Mouse (Mus musculus) lung, adult 2 months (tissue): Measurements from ENCODE around the gene Crygd.

Experiments
- CTCF ChIP-seq: fragments of 200-500 bp; IDR thresholded peaks from 2 replicates; pipeline ENCODE4 v1.5.1; 2011; ENCODE audit warnings: mild to moderate bottlenecking, low read length, control low read depth; ENCODE audit not compliant: insufficient read depth
- POLR2A ChIP-seq: fragments of 200-500 bp; IDR thresholded peaks from 2 replicates; pipeline ENCODE4 v1.6.1; 2011; ENCODE audit warnings: low read depth, mild to moderate bottlenecking, control low read depth, low read length, borderline replicate concordance; ENCODE audit errors: extremely low read depth

DNA sequence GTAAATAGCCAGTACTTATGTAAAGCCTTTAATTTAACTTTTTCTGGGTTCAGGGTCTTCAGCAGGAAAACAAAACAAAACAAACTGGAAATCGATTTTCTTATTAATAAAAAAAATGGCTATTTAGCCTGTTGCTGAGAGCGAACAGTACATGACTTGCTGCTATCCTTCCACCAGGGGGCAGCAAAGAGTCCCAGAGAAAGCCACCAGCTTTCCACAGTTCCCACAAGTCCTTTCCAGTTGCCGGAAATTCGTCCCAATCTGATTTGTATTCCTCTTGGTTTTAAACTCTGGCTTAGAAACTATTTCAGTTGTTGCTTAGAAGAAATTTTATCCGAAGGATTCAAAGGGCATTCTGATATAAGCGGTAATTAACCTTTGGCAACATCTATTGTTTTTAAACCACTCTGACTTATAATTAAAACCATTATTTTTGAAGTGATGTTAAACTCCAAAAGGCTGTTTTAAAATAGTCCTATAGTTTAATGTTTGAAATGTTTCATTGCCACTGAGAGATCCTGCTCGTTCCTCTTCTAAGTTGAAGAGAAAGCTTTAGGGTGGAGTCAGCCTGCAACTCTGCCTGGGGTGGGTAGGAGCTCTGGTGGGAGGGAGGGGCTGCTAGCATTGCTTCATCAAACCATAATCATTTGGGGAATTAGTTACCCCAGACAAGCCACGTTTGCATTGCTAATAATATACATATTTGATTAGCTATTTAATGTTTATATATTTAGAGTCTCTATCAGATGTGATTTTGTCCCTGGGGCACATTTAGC is 49.0 kb upstream of the Crygd start:
- peak; percentile 89 for TF ChIP-seq CTCF
- no peak for TF ChIP-seq POLR2A
